Mouse (Mus musculus) layer of hippocampus, adult 9-10 months (tissue): ENCODE measurements around the gene Brd9.
"Not testable (repeated sequence)": the region's sequence is repeated elsewhere in the genome, so short reads cannot be mapped to it uniquely, and the experiment has no call there.

Experiments used
- DNase-seq: peaks from one replicate; pipeline ENCODE4 v3.0.0; 2022; ENCODE audit warnings: low spot score

Gene Brd9

DNA sequence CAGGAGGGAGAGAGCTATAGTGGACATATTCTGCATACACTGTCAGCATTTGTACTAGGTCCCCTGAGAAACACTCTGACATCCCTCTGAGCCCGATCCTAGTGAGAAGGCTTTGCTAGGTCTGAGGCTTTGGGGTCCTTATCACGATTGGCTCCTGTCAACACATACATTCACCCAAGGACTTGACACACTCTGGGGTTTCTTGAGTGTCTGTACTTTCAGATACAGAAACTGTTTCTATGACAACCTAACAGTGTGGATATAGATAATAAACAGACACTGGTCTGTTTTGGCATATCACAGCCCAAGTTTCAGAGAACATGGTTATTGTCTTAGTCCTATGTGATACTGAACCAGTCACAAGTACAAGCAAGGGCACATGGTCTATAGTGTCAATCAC is 53.1 kb downstream of the Brd9 start:
- DNase-seq = no peak

DNA sequence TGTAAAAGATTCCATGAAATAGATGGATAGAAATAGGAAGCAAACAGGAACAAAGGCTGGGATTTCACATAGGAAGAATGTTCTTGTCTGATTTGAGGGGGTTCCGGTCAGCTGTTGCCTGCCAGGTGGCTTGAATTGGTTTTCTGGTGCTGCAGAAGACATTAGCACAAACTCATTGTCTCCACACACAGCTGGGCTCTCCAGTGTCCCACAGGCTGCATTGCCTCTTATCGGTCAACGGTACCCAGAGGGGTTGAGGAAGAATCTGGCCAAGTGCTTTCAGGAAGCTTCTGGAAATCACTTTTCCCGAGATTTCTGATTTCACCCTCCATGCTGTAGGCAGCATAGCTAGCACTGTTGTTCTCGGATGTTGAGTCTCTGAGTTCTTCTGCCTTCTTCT is 53.7 kb downstream of the Brd9 start:
- DNase-seq = no peak

DNA sequence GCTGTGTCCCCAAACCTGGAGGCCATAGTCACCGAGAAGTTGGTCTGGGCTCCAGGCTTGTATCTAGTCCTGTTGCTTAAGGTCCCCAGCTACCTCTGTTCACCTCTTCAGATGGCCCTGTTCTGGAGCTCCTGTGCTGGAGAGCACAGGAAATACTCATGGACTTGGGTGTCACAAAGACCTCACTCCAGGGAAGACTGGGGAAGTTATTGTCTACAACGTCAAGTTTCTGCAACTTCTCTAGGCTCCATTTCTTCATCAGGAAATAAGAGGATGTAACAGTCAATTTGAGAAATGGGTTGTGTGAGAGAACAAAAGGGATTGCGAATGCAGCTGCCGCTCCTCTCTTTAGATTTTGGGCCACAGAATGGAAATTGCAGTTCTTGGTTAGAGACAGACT is 58.8 kb downstream of the Brd9 start:
- no peak for DNase-seq

DNA sequence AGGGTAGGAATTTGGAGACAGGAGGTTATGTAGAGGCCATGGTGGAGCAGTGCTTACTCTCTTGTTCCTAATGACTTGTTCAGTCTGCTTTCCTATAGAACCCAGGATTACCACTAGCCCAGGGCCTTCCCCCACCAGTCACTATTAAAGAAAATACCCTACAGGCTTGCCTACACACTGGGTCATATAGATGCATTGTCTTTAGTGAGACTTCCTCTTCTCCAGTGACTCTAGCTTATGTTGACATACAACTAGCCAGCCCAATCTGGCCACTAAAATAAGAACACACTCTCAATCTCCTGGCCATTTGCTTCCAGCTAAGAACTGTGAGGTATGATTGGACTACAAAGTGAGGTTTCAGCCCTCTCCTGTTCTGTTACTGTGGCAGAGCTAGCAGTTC is 62.9 kb downstream of the Brd9 start:
- no peak for DNase-seq

DNA sequence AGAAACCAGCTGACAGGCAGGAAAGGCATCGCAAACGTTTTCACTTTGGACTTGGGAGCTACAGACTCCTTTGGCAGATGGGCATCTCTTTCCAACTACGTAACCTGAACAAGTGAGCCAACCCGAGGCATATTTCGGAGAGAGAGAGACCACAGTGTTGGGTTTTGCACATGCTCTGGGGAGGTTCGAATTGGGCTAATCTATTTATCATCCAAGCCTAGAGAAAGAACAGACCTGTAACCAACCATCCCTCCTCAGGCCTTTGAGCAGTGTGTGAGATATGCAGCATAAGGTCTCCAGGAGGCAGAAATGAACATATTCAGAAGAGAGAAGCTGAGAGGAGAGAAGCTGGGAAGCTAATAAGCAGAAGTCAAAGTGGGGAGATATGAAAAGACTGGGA is 63.4 kb downstream of the Brd9 start:
- DNase-seq = no peak

DNA sequence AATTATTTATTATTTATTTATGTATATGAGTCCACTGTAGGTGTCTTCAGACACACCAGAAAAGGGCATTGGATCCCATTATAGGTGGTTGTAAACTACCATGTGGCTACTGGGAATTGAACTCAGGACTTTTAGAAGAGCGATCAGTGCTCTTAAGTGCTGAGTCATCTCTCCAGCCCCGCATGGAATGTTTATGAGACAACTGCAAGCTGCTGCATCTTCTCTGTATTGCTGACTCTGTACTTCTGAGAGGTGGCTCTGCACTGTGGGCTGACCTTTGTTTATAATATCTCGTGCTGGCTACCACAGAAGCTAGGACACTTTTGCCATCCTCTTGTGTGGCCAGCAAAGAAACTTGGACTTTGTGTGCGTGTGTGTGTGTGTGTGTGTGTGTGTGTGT is 63.9 kb downstream of the Brd9 start:
- DNase-seq = no peak

DNA sequence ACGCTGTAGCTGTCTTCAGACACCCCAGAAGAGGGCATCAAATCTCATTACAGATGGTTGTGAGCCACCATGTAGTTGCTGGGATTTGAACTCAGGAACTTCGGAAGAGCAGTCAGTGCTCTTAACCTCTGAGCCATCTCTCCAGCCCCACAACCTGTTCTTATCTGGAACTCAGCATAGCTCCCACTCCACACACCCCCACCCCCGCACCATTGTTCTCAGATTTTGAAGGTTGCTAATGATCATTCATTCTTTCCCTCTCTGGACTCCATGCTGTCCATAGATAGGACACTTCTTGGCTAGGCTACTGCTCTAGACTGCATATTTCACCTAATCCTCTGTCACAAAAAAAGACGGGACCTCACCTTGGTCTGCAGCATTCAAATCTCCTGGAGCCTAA is 69.3 kb downstream of the Brd9 start:
- not testable (repeated sequence) for DNase-seq

DNA sequence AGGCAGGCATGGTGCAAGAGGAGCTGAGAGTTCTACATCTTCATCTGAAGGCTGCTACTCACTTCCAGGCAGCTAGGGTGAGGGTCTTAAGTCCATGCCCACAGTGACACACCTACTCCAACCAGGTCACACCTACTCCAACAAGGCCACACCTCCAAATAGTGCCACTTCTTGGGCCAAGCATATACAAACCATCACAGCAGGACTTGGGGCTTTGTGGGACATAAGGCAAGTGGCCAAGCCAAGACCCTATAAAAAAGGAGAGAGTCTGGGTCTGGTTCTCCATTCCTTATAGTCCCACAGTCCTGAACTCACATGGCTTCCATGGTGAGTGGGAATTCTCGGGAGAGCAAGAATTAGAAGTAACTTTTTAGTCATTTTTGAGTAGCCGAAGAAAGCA is 70.6 kb downstream of the Brd9 start:
- not testable (repeated sequence) for DNase-seq

DNA sequence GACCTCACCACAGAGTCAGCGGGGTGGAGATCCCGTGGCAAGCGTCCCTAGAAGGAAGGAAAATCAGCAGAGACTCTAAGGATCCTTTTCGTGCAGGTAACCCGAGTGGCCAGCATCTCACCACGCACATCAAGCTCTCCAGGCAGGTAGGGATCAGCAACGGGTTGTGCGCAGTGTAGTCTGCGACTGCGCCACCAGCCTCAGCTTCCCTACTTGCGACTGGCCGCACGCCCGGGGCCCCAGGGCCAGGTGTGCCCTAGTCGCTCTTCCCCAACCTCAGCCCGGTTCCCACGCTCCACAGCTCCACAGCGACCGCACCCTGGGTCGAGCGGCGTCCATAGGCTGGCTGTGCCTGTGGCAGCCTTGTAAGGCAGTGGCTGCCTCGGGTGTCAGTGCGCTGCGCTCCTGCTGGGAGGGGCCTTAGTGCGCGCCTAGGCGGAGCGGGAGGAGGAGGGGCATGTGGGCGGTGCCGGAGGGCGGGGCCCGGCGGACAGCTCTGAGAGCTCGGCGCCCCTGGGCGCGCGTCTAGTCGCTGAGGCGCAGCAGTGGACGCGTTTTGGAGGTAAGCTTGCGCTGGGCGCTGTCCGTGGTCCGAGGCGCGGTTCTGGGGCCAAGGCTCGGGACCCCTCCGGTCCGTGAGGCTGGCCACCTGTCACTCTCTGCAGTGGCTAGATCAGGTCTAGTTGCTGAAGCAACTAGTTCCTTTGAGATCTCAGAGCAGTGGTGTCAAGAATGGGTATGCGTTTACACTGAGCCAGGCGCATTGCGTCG is 71.5 kb downstream of the Brd9 start, which contains the start of gene Tppp:
Gene Tppp (plus strand): TSS at position 460 of the 771 bp plus-strand sequence.
- peak; percentile 83 for DNase-seq

DNA sequence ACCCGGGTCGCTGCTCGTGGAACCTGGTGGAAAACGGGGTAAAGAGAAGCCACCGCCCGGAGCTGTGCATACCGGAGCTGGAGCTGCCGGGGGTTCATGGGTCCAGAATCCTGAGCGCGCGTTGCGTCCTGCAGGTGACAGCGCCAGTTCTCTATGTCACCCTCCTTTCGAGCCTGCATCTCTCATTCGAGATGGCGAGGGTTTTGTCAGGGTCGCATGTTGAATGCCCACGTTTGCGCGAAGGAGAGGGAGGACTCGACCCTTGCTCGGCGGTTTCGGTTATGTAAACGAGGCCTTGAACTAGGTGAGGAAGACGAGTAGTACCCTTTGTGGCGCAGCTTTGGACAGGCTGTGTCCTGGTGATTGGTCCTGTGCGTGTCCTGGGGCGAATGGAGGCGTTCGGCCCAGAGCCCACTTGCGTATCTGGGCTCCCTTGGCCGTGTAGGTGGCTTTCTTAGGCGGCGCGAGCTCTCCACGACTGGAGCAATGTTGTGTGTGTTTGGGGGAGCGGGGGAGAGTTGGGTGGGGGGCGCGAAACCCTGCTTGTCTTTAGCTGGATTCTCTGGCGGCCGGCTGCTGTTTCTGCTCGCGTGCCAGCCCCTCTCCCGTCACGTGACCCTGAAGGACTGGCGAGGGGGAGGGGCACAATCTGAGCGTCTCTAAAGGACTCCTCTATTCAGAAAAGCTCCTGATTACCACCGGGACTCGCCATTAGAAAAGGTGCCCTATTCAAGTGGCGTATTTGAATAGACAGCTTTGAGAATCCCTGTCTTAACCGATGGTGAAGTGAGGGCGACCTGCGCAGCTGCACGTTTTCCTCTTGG is 72.4 kb downstream of the Brd9 start:
- DNase-seq = peak; percentile 63
